Mouse (Mus musculus): ENCODE results near the gene Gm49405. TPM values are rescaled to one million over a fixed set of nuclear protein-coding genes. Genes with fewer than 3 reads are reported as not detected.
"Not testable (repeated sequence)": the region's sequence is repeated elsewhere in the genome, so short reads cannot be mapped to it uniquely, and the experiment has no call there.

Gm49405 gene
- polyA plus RNA-seq, 1 experiment, result 2.4 TPM

DNA sequence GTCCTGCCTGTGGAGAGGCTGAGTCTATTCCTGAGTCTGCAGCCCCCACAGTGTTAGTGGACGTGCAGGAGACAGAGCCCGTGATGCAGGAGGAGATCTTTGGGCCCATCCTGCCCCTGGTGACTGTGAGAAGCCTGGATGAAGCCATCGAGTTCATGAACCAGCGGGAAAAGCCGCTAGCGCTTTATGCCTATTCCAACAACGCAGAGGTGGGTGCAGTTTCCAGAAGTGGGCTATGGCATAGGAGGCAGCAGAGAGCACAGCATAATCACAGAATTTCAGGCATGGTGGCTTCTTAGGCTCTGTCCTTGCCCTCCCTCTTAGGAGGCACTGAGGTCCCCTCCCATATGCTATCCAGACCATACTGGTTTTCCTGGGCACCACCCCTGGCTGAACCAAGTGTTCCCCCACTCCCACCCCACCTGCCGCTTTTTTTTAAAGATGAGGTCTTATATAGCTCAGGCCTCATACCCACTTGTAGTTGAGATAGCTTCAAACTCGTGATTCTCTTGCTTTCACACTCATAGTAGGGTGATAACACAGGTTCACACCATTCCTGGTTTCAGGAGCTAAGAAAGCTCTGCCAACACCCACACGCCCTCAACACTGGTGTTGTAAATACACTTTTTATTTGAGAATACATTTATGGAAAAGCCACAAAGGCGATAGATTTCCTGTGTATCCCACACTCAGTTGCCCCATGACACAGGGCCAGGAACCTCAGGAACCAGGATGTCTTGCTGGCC, 33.9 kb upstream of the Gm49405 start:
- H3K4me1 ChIP-seq (ENCODE audit: control insufficient read depth, insufficient read depth, low read length), result no peaks in the 10 kb centered on the region
- H3K9me3 ChIP-seq (replicated peaks; ENCODE audit: control insufficient read depth, insufficient read depth, low read length, poor library complexity, severe bottlenecking), result no peaks in the 10 kb centered on the region
- no peaks in the 10 kb centered on the region for H3K36me3 ChIP-seq (ENCODE audit: control insufficient read depth, insufficient read depth, low read length, poor library complexity, severe bottlenecking)
- no peak overlapping the region for H3K27ac ChIP-seq (ENCODE audit: insufficient read depth, low read length)
- no peaks in the 10 kb centered on the region for H3K27me3 ChIP-seq (ENCODE audit: control insufficient read depth, insufficient read depth, low read length, poor library complexity, severe bottlenecking)
- H3K4me3 ChIP-seq (ENCODE audit: low read depth, low read length), result no peak overlapping the region
- peak; percentile 9 for TF ChIP-seq CTCF (IDR thresholded peaks at IDR 0.05; ENCODE audit: low read depth, low read length)
- no peak for TF ChIP-seq POLR2A (IDR thresholded peaks at IDR 0.05; ENCODE audit: insufficient read depth, low read length)
- no peak overlapping the region for H3K9ac ChIP-seq (ENCODE audit: low read depth, poor library complexity, severe bottlenecking)

DNA sequence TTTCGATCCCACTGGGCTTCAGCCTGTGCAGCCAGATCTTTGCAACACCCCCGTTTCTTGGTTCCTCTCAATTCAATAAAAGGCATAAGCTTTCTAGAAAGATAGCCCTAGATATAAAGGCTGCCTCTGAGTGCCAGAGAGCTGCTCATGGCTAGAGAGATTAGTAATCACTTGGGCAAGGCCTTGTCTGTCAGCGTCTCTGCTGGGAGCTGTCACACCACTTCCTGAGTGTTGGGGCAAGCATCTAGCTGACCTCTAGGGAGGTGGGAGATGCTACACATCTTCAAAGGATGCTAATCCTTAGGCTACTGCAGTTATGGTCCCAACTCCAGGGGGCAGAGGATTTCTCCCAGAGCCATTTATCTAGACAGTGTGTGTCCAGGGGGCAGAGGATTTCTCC, 33.2 kb upstream of the Gm49405 start:
- Histone ChIP-seq H3K36me3 (ENCODE audit: control insufficient read depth, insufficient read depth, low read length, poor library complexity, severe bottlenecking) (no peaks in the 10 kb centered on the region), H3K27me3 (ENCODE audit: control insufficient read depth, insufficient read depth, low read length, poor library complexity, severe bottlenecking) (no peaks in the 10 kb centered on the region), H3K4me1 (ENCODE audit: control insufficient read depth, insufficient read depth, low read length) (no peaks in the 10 kb centered on the region), H3K4me3 (ENCODE audit: low read depth, low read length) (no peak overlapping the region), H3K9me3 (replicated peaks; ENCODE audit: control insufficient read depth, insufficient read depth, low read length, poor library complexity, severe bottlenecking) (no peaks in the 10 kb centered on the region), H3K27ac (ENCODE audit: insufficient read depth, low read length) (no peak overlapping the region), H3K9ac (ENCODE audit: low read depth, poor library complexity, severe bottlenecking) (no peak overlapping the region)
- TF ChIP-seq POLR2A (IDR thresholded peaks at IDR 0.05; ENCODE audit: insufficient read depth, low read length) (no peak), CTCF (IDR thresholded peaks at IDR 0.05; ENCODE audit: low read depth, low read length) (no peak), EP300 (IDR thresholded peaks at IDR 0.05; ENCODE audit: insufficient read depth, low read depth, low read length) (no peak)

DNA sequence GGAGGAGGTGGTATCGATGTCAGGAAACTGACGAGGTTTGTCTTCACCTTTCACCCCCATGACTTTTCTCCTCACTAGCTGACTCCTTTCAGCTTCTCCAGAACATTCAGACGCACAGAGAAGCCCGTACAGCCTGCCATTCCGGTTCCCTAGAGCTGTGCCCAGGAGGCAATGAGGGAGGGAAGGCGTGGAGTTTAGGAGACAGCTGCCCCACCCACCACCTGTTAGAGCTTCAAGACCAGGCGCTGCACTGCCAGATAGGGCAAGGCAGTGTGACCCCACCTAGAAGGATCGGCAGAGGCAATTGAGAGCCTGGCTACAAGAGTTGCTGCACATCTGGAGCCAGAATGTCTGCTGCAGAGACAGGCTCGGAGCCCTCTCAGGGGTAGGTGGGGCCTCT, 28.2 kb upstream of the Gm49405 start, which contains the start of gene Aldh3b2:
TSS of gene Aldh3b2 (plus strand) at position 100 of the 400 bp plus-strand sequence.
- Histone ChIP-seq H3K4me1 (ENCODE audit: control insufficient read depth, insufficient read depth, low read length) (no peaks in the 10 kb centered on the region), H3K27ac (ENCODE audit: insufficient read depth, low read length) (no peak within 1 kb of the TSS), H3K9ac (ENCODE audit: low read depth, poor library complexity, severe bottlenecking) (no peak within 1 kb of the TSS), H3K36me3 (ENCODE audit: control insufficient read depth, insufficient read depth, low read length, poor library complexity, severe bottlenecking) (no peaks in the 10 kb centered on the region), H3K27me3 (ENCODE audit: control insufficient read depth, insufficient read depth, low read length, poor library complexity, severe bottlenecking) (no peaks in the 10 kb centered on the region), H3K4me3 (ENCODE audit: low read depth, low read length) (no peak within 1 kb of the TSS), H3K9me3 (replicated peaks; ENCODE audit: control insufficient read depth, insufficient read depth, low read length, poor library complexity, severe bottlenecking) (no peaks in the 10 kb centered on the region)
- TF ChIP-seq EP300 (IDR thresholded peaks at IDR 0.05; ENCODE audit: insufficient read depth, low read depth, low read length) (0 out of 2 replicates have a peak, but pooled peaks have one; percentile 4), POLR2A (IDR thresholded peaks at IDR 0.05; ENCODE audit: insufficient read depth, low read length) (no peak)

- H3K27ac ChIP-seq (ENCODE audit: insufficient read depth, low read length); H3K4me3 ChIP-seq (ENCODE audit: low read depth, low read length); H3K27me3 ChIP-seq (ENCODE audit: control insufficient read depth, insufficient read depth, low read length, poor library complexity, severe bottlenecking); H3K4me1 ChIP-seq (ENCODE audit: control insufficient read depth, insufficient read depth, low read length); H3K36me3 ChIP-seq (ENCODE audit: control insufficient read depth, insufficient read depth, low read length, poor library complexity, severe bottlenecking); H3K9me3 ChIP-seq (replicated peaks; ENCODE audit: control insufficient read depth, insufficient read depth, low read length, poor library complexity, severe bottlenecking); H3K9ac ChIP-seq (ENCODE audit: low read depth, poor library complexity, severe bottlenecking): not testable (repeated sequence)
Measured at GRCm38 (mm10) chr19:3974608-3975007, 25.8 kb upstream of the Gm49405 start.

- Histone ChIP-seq H3K4me1 (ENCODE audit: control insufficient read depth, insufficient read depth, low read length) (no peaks in the 10 kb centered on the region), H3K36me3 (ENCODE audit: control insufficient read depth, insufficient read depth, low read length, poor library complexity, severe bottlenecking) (no peaks in the 10 kb centered on the region), H3K27me3 (ENCODE audit: control insufficient read depth, insufficient read depth, low read length, poor library complexity, severe bottlenecking) (no peaks in the 10 kb centered on the region), H3K9me3 (replicated peaks; ENCODE audit: control insufficient read depth, insufficient read depth, low read length, poor library complexity, severe bottlenecking) (no peaks in the 10 kb centered on the region), H3K4me3 (ENCODE audit: low read depth, low read length) (no peak overlapping the region), H3K9ac (ENCODE audit: low read depth, poor library complexity, severe bottlenecking) (no peak overlapping the region), H3K27ac (ENCODE audit: insufficient read depth, low read length) (no peak overlapping the region)
- TF ChIP-seq EP300 (IDR thresholded peaks at IDR 0.05; ENCODE audit: insufficient read depth, low read depth, low read length) (no peak), CTCF (IDR thresholded peaks at IDR 0.05; ENCODE audit: low read depth, low read length) (no peak), POLR2A (IDR thresholded peaks at IDR 0.05; ENCODE audit: insufficient read depth, low read length) (no peak)
Measured at GRCm38 (mm10) chr19:3975866-3976265, 24.6 kb upstream of the Gm49405 start.

DNA sequence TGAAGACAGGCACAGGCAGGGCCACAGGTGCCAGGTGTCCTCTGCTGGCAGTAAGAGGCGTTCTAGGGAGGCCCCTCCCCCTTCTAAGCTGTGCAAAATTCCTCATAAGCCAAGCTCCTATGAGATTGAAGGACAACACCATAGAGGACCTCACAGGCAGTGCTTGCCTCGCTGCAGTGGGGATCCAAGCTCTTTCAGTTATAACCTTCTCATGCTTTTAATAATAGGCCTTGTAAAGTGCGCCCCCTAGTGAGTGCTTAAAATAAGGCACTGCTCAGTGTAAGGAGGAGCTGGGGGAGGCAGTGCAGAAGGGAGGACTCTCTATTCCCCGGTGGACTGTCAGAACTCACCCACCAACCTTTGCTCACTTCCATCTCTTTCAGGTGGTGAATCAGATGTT, 20.1 kb upstream of the Gm49405 start:
- no peak overlapping the region for H3K4me3 ChIP-seq (ENCODE audit: low read depth, low read length)
- H3K9me3 ChIP-seq (replicated peaks; ENCODE audit: control insufficient read depth, insufficient read depth, low read length, poor library complexity, severe bottlenecking), result no peaks in the 10 kb centered on the region
- TF ChIP-seq EP300 (IDR thresholded peaks at IDR 0.05; ENCODE audit: insufficient read depth, low read depth, low read length) (no peak), CTCF (IDR thresholded peaks at IDR 0.05; ENCODE audit: low read depth, low read length) (peak; percentile 51), POLR2A (IDR thresholded peaks at IDR 0.05; ENCODE audit: insufficient read depth, low read length) (no peak)
- H3K9ac ChIP-seq (ENCODE audit: low read depth, poor library complexity, severe bottlenecking), result no peak overlapping the region
- no peaks in the 10 kb centered on the region for H3K27me3 ChIP-seq (ENCODE audit: control insufficient read depth, insufficient read depth, low read length, poor library complexity, severe bottlenecking)
- H3K27ac ChIP-seq (ENCODE audit: insufficient read depth, low read length), result no peak overlapping the region
- peaks cover 2% of the 10 kb centered on the region for H3K4me1 ChIP-seq (ENCODE audit: control insufficient read depth, insufficient read depth, low read length)
- no peaks in the 10 kb centered on the region for H3K36me3 ChIP-seq (ENCODE audit: control insufficient read depth, insufficient read depth, low read length, poor library complexity, severe bottlenecking)

Data from ES-Bruce4 (cell line).